Mouse (Mus musculus) stomach, embryonic 15.5 days (tissue): ENCODE measurements at regions not wholly inside any gene's neighbourhood (a gene's known extent, or its start where the extent isn't known, plus 50 kb on each side); places are given as distances from the start of the nearest gene placed in this dataset.

Source experiments
- ATAC-seq: fragments of 200-750 bp; cut with Nextera tagmentation; 2 replicates; pipeline ENCODE4 v1.8.0; 2017; ENCODE audit warnings: low read depth, moderate number of reproducible peaks, moderate TSS enrichment; ENCODE audit not compliant: insufficient read depth, low FRiP score
- H3K27ac ChIP-seq: fragments of 300-500 bp; sonication (generic); 2 replicates; pipeline ENCODE4 v1.5.1; 2015; ENCODE audit warnings: mild to moderate bottlenecking, inconsistent platforms
- H3K27me3 ChIP-seq: fragments of 300-500 bp; sonication (generic); replicated peaks from 2 replicates; pipeline ENCODE4 v1.6.1; 2015; ENCODE audit warnings: inconsistent platforms
- H3K36me3 ChIP-seq: fragments of 300-500 bp; sonication (generic); 2 replicates; pipeline ENCODE4 v1.6.1; 2015; ENCODE audit warnings: inconsistent platforms
- H3K4me1 ChIP-seq: fragments of 300-500 bp; sonication (generic); 2 replicates; pipeline ENCODE4 v1.6.1; 2015; ENCODE audit warnings: inconsistent platforms
- H3K4me2 ChIP-seq: fragments of 300-500 bp; sonication (generic); 2 replicates; pipeline ENCODE4 v1.6.1; 2015; ENCODE audit warnings: mild to moderate bottlenecking, inconsistent platforms
- H3K4me3 ChIP-seq: fragments of 300-500 bp; sonication (generic); replicated peaks from 2 replicates; pipeline ENCODE4 v1.5.1; 2015; ENCODE audit warnings: inconsistent platforms
- H3K9ac ChIP-seq: fragments of 300-500 bp; sonication (generic); 2 replicates; pipeline ENCODE4 v1.6.1; 2015; ENCODE audit warnings: inconsistent platforms
- H3K9me3 ChIP-seq: fragments of 300-500 bp; sonication (generic); 2 replicates; pipeline ENCODE4 v1.6.1; 2016; ENCODE audit warnings: inconsistent platforms
- WGBS: fragments of 180-500 bp; shearing (Covaris S2); methylation state at CpG from one replicate; pipeline ENCODE4 v1.1.7; 2015; 5-methylcytosine and 5-hydroxymethylcytosine counted together

- Histone ChIP-seq H3K9ac (no peak overlapping the region), H3K9me3 (no peaks in the 10 kb centered on the region), H3K4me2 (no peak overlapping the region), H3K4me1 (peaks cover 6% of the 10 kb centered on the region; the same call in 1 of the 2 replicates), H3K27ac (no peak overlapping the region), H3K4me3 (no peak overlapping the region), H3K36me3 (no peaks in the 10 kb centered on the region), H3K27me3 (no peaks in the 10 kb centered on the region; the same call in 1 of the 2 replicates)
- no peak for ATAC-seq
- 29% methylated on average over 12 of the region's 12 CpGs for WGBS
Observed at GRCm38 (mm10) chr19:15791264-15791913, 155.7 kb downstream of the Psat1 start.

GRCm38 (mm10) chr19:15790620-15791263, 156.4 kb downstream of the Psat1 start:
- ATAC-seq: no peak
- H3K9me3 ChIP-seq: no peaks in the 10 kb centered on the region
- no peak overlapping the region for H3K4me3 ChIP-seq
- H3K27me3 ChIP-seq: no peaks in the 10 kb centered on the region; the same call in 1 of the 2 replicates
- WGBS: 19% methylated on average over 13 of the region's 13 CpGs
- no peak overlapping the region for H3K4me2 ChIP-seq
- 0 out of 2 replicates have a peak, but pooled peaks cover 4% of the 10 kb centered on the region for H3K4me1 ChIP-seq
- H3K36me3 ChIP-seq: no peaks in the 10 kb centered on the region
- H3K27ac ChIP-seq: no peak overlapping the region
- no peak overlapping the region for H3K9ac ChIP-seq

- 55% methylated on average over 5 of the region's 5 CpGs for WGBS
- no peak overlapping the region for H3K4me3 ChIP-seq
Observed at GRCm38 (mm10) chr19:15789741-15790140, 157.4 kb downstream of the Psat1 start.

GRCm38 (mm10) chr19:15784644-15785043, 162.5 kb downstream of the Psat1 start:
- no peaks in the 10 kb centered on the region for H3K9me3 ChIP-seq
- H3K4me3 ChIP-seq: no peak overlapping the region
- H3K27ac ChIP-seq: no peak overlapping the region
- H3K27me3 ChIP-seq: no peaks in the 10 kb centered on the region
- H3K4me2 ChIP-seq: no peak overlapping the region
- ATAC-seq: no peak
- WGBS: 57% methylated on average over 4 of the region's 4 CpGs
- H3K4me1 ChIP-seq: no peaks in the 10 kb centered on the region
- H3K36me3 ChIP-seq: no peaks in the 10 kb centered on the region
- H3K9ac ChIP-seq: no peak overlapping the region

More at GRCm38 (mm10) chr19:15789741-15790140, 157.4 kb downstream of the Psat1 start:
- Histone ChIP-seq H3K9ac (no peak overlapping the region), H3K27me3 (no peaks in the 10 kb centered on the region; the same call in 1 of the 2 replicates), H3K27ac (no peak overlapping the region), H3K9me3 (no peaks in the 10 kb centered on the region), H3K4me2 (no peak overlapping the region), H3K36me3 (no peaks in the 10 kb centered on the region), H3K4me1 (0 out of 2 replicates have a peak, but pooled peaks cover 4% of the 10 kb centered on the region)
- ATAC-seq: no peak

- Histone ChIP-seq H3K36me3 (no peaks in the 10 kb centered on the region), H3K4me3 (no peak overlapping the region), H3K4me2 (no peak overlapping the region), H3K27me3 (no peaks in the 10 kb centered on the region), H3K4me1 (no peaks in the 10 kb centered on the region), H3K27ac (no peak overlapping the region), H3K9ac (no peak overlapping the region), H3K9me3 (no peaks in the 10 kb centered on the region)
- 48% methylated on average over 4 of the region's 4 CpGs for WGBS
- no peak for ATAC-seq
Observed at GRCm38 (mm10) chr19:15769651-15770050, 177.5 kb downstream of the Psat1 start.

- H3K27ac ChIP-seq: no peak overlapping the region
- WGBS: 80% methylated on average over 4 of the region's 4 CpGs
- no peak for ATAC-seq
- H3K9me3 ChIP-seq: no peaks in the 10 kb centered on the region
- H3K4me3 ChIP-seq: no peak overlapping the region
- H3K36me3 ChIP-seq: no peaks in the 10 kb centered on the region
- no peak overlapping the region for H3K4me2 ChIP-seq
- no peaks in the 10 kb centered on the region for H3K4me1 ChIP-seq
- H3K27me3 ChIP-seq: no peaks in the 10 kb centered on the region
- no peak overlapping the region for H3K9ac ChIP-seq
Observed at GRCm38 (mm10) chr19:15761086-15761485, 186.1 kb downstream of the Psat1 start.

- Histone ChIP-seq H3K9me3 (no peaks in the 10 kb centered on the region), H3K36me3 (no peaks in the 10 kb centered on the region), H3K9ac (no peak overlapping the region), H3K27me3 (no peaks in the 10 kb centered on the region), H3K4me2 (no peak overlapping the region), H3K27ac (no peak overlapping the region), H3K4me1 (no peaks in the 10 kb centered on the region), H3K4me3 (no peak overlapping the region)
- ATAC-seq: no peak
- WGBS: 80% methylated on average over 8 of the region's 8 CpGs
Observed at GRCm38 (mm10) chr19:15745026-15745777, 201.9 kb downstream of the Psat1 start.

GRCm38 (mm10) chr19:15736200-15736599, 210.9 kb downstream of the Psat1 start:
- 79% methylated on average over 2 of the region's 2 CpGs for WGBS
- no peak overlapping the region for H3K9ac ChIP-seq
- H3K4me1 ChIP-seq: no peaks in the 10 kb centered on the region
- ATAC-seq: no peak
- H3K9me3 ChIP-seq: no peaks in the 10 kb centered on the region
- H3K4me3 ChIP-seq: no peak overlapping the region
- no peaks in the 10 kb centered on the region for H3K27me3 ChIP-seq
- no peak overlapping the region for H3K4me2 ChIP-seq
- H3K36me3 ChIP-seq: no peaks in the 10 kb centered on the region
- H3K27ac ChIP-seq: no peak overlapping the region

- Histone ChIP-seq H3K4me3 (no peak overlapping the region), H3K9me3 (no peaks in the 10 kb centered on the region), H3K27ac (no peak overlapping the region), H3K4me2 (no peak overlapping the region), H3K27me3 (no peaks in the 10 kb centered on the region), H3K36me3 (no peaks in the 10 kb centered on the region), H3K9ac (no peak overlapping the region), H3K4me1 (no peaks in the 10 kb centered on the region)
- WGBS: 71% methylated on average over 13 of the region's 13 CpGs
- no peak for ATAC-seq
Observed at GRCm38 (mm10) chr19:15726785-15727406, 220.2 kb downstream of the Psat1 start.

GRCm38 (mm10) chr19:15692379-15693023, 254.6 kb downstream of the Psat1 start:
- Histone ChIP-seq H3K4me3 (no peak overlapping the region), H3K27ac (no peak overlapping the region), H3K4me2 (no peak overlapping the region), H3K9ac (no peak overlapping the region), H3K27me3 (no peaks in the 10 kb centered on the region), H3K36me3 (no peaks in the 10 kb centered on the region), H3K4me1 (no peaks in the 10 kb centered on the region), H3K9me3 (no peaks in the 10 kb centered on the region)
- 67% methylated on average over 3 of the region's 3 CpGs for WGBS
- ATAC-seq: no peak

- no peak overlapping the region for H3K4me3 ChIP-seq
- H3K36me3 ChIP-seq: no peaks in the 10 kb centered on the region
- no peak for ATAC-seq
- no peaks in the 10 kb centered on the region for H3K27me3 ChIP-seq
- H3K9me3 ChIP-seq: no peaks in the 10 kb centered on the region
- no peak overlapping the region for H3K4me2 ChIP-seq
- 76% methylated on average over 6 of the region's 6 CpGs for WGBS
- H3K27ac ChIP-seq: no peak overlapping the region
- no peak overlapping the region for H3K9ac ChIP-seq
- peaks cover 6% of the 10 kb centered on the region for H3K4me1 ChIP-seq
Observed at GRCm38 (mm10) chr19:15669996-15670395, 277.1 kb downstream of the Psat1 start.
